Mouse (Mus musculus): ENCODE results near the gene Elmsan1.

The Elmsan1 gene

GRCm38 (mm10) chr12:84174871-84175270 lies 43.8 kb downstream of the Elmsan1 start:
- peak; percentile 51 for DNase-seq (ENCODE audit: low spot score)

GRCm38 (mm10) chr12:84174190-84174811 lies 44.4 kb downstream of the Elmsan1 start:
- no peak for DNase-seq (ENCODE audit: low spot score)

- no peak for DNase-seq (ENCODE audit: low spot score)
Measured at GRCm38 (mm10) chr12:84173309-84173915, 45.3 kb downstream of the Elmsan1 start.

- DNase-seq (ENCODE audit: low spot score): no peak
Measured at GRCm38 (mm10) chr12:84172862-84173261, 45.8 kb downstream of the Elmsan1 start.

GRCm38 (mm10) chr12:84172216-84172615 lies 46.5 kb downstream of the Elmsan1 start:
- no peak for DNase-seq (ENCODE audit: low spot score)

- no peak for DNase-seq (ENCODE audit: low spot score)
Measured at GRCm38 (mm10) chr12:84170610-84171009, 48.1 kb downstream of the Elmsan1 start.

- no peak for DNase-seq (ENCODE audit: low spot score)
Measured at GRCm38 (mm10) chr12:84165631-84166373, 52.9 kb downstream of the Elmsan1 start.

- DNase-seq (ENCODE audit: low spot score): no peak
Measured at GRCm38 (mm10) chr12:84163586-84164110, 55.0 kb downstream of the Elmsan1 start.

- no peak for DNase-seq (ENCODE audit: low spot score)
Measured at GRCm38 (mm10) chr12:84163133-84163532, 55.5 kb downstream of the Elmsan1 start.

- DNase-seq (ENCODE audit: low spot score): no peak
Measured at GRCm38 (mm10) chr12:84161616-84162433, 56.9 kb downstream of the Elmsan1 start.

GRCm38 (mm10) chr12:84161116-84161515 lies 57.6 kb downstream of the Elmsan1 start:
- DNase-seq (ENCODE audit: low spot score): no peak

GRCm38 (mm10) chr12:84160491-84160890 lies 58.2 kb downstream of the Elmsan1 start:
- no peak for DNase-seq (ENCODE audit: low spot score)

GRCm38 (mm10) chr12:84158156-84158555 lies 60.5 kb downstream of the Elmsan1 start:
- DNase-seq (ENCODE audit: low spot score): no peak

- no peak for DNase-seq (ENCODE audit: low spot score)
Measured at GRCm38 (mm10) chr12:84156210-84156609, 62.5 kb downstream of the Elmsan1 start.

- no peak for DNase-seq (ENCODE audit: low spot score)
Measured at GRCm38 (mm10) chr12:84155523-84155871, 63.2 kb downstream of the Elmsan1 start.

GRCm38 (mm10) chr12:84154786-84155522 lies 63.7 kb downstream of the Elmsan1 start:
- no peak for DNase-seq (ENCODE audit: low spot score)

GRCm38 (mm10) chr12:84153414-84153813 lies 65.3 kb downstream of the Elmsan1 start:
- no peak for DNase-seq (ENCODE audit: low spot score)

- DNase-seq (ENCODE audit: low spot score): no peak
Measured at GRCm38 (mm10) chr12:84152352-84153190, 66.1 kb downstream of the Elmsan1 start.

- DNase-seq (ENCODE audit: low spot score): no peak
Measured at GRCm38 (mm10) chr12:84151911-84152310, 66.8 kb downstream of the Elmsan1 start.

GRCm38 (mm10) chr12:84150976-84151375 lies 67.7 kb downstream of the Elmsan1 start:
- DNase-seq (ENCODE audit: low spot score): no peak

- DNase-seq (ENCODE audit: low spot score): no peak
Measured at GRCm38 (mm10) chr12:84149971-84150370, 68.7 kb downstream of the Elmsan1 start.

Measured in ovary, postnatal 10 days (tissue).